Mouse (Mus musculus): ENCODE data around the gene Cmtm7.

The Cmtm7 gene

DNA sequence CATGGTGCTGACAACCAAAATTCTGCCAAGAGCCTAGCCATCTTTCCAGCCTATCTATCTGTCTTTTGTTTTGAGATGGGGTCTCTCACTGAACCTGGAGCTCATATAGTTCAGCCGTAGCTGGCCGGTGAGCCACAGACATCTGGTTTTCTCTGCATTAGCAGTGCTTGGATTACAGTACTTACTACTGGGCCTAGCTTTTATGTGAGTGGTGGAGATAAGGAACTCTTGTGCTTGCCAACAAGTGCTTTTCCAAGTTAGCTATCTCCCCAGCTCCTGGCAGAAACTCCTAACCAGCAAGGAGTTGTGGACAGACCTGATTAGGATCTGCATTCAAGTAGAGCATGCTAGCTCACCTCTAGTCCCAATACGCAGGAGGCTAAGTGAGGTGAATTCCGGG lies 73.9 kb downstream of the Cmtm7 start:
- DNase-seq, result no peak

All from kidney, adult 9 months (tissue).